Mouse (Mus musculus) forebrain, embryonic 10.5 days (tissue): ENCODE results near the gene Zfp263. TPM values are rescaled to one million over a fixed set of nuclear protein-coding genes. Genes with fewer than 3 reads are reported as not detected.
A peak's percentile ranks its signal among the peaks of the same experiment; 100 is the strongest.

ENCODE experiments used
- DNase-seq: peaks from one replicate; pipeline ENCODE4 v3.0.0-alpha.2; 2017; ENCODE audit warnings: low spot score; ENCODE audit errors: extremely low spot score
- H3K27ac ChIP-seq: fragments of 300-500 bp; sonication (generic); 2 replicates; pipeline ENCODE4 v1.5.1; 2016; ENCODE audit warnings: mild to moderate bottlenecking
- H3K27me3 ChIP-seq: fragments of 300-500 bp; sonication (generic); 2 replicates; pipeline ENCODE4 v1.6.1; 2016; ENCODE audit warnings: mild to moderate bottlenecking; ENCODE audit not compliant: poor library complexity, severe bottlenecking
- H3K36me3 ChIP-seq: fragments of 300-500 bp; sonication (generic); replicated peaks from 2 replicates; pipeline ENCODE4 v1.6.1; 2016; ENCODE audit warnings: mild to moderate bottlenecking, moderate library complexity
- H3K4me1 ChIP-seq: fragments of 300-500 bp; sonication (generic); 2 replicates; pipeline ENCODE4 v1.6.1; 2016
- H3K4me3 ChIP-seq: fragments of 300-500 bp; sonication (generic); 2 replicates; pipeline ENCODE4 v1.5.1; 2016; ENCODE audit warnings: mild to moderate bottlenecking, moderate library complexity
- H3K9me3 ChIP-seq: fragments of 300-500 bp; sonication (generic); 2 replicates; pipeline ENCODE4 v1.6.1; 2016; ENCODE audit warnings: mild to moderate bottlenecking, moderate library complexity
- WGBS: fragments of 180-500 bp; shearing (Covaris S2); methylation state at CpG from one replicate; pipeline ENCODE4 v1.1.7; 2016; 5-methylcytosine and 5-hydroxymethylcytosine counted together
- polyA plus RNA-seq: library from polyadenylated mRNA; unstranded; fragments of >200 nt; fragmentation: Nextera tagmentation; extraction: Ambion mirVana; gene quantifications from 2 replicates; pipeline ENCODE4 v1.2.1, GENCODE M21; 2016

The Zfp263 gene
- 48.5 and 48.7 TPM in 2 replicates for polyA plus RNA-seq

GRCm38 (mm10) chr16:3743503-3744185 is at the start of gene Zfp263:
TSS of gene Zfp263 (plus strand) at chr16:3744093.
- H3K27ac ChIP-seq, result peak within 1 kb of the TSS; percentile 90
- H3K4me3 ChIP-seq, result peak within 1 kb of the TSS; percentile 79
- WGBS, result under 1% methylated on average over 42 of the region's 42 CpGs
- peaks cover 15% of the 10 kb centered on the region for H3K9me3 ChIP-seq
- H3K36me3 ChIP-seq, result peaks cover 30% of the 10 kb centered on the region
- H3K4me1 ChIP-seq, result peaks cover 24% of the 10 kb centered on the region
- H3K27me3 ChIP-seq, result no peaks in the 10 kb centered on the region
- peak; percentile 96 for DNase-seq

GRCm38 (mm10) chr16:3699281-3699680 is 44.6 kb upstream of the Zfp263 start:
- WGBS, result 87% methylated on average over 8 of the region's 8 CpGs
- no peaks in the 10 kb centered on the region for H3K4me1 ChIP-seq
- H3K27me3 ChIP-seq, result no peaks in the 10 kb centered on the region
- DNase-seq, result no peak
- H3K36me3 ChIP-seq, result no peaks in the 10 kb centered on the region
- no peak overlapping the region for H3K27ac ChIP-seq
- peaks cover 16% of the 10 kb centered on the region; the same call in 1 of the 2 replicates for H3K9me3 ChIP-seq
- H3K4me3 ChIP-seq, result no peak overlapping the region

GRCm38 (mm10) chr16:3700893-3701292 is 43.0 kb upstream of the Zfp263 start:
- WGBS, result 76% methylated on average over 1 of the region's 1 CpGs
- H3K4me1 ChIP-seq, result no peaks in the 10 kb centered on the region

GRCm38 (mm10) chr16:3706680-3707079 is 37.2 kb upstream of the Zfp263 start:
- no peak for DNase-seq
- H3K9me3 ChIP-seq, result peaks cover 29% of the 10 kb centered on the region; the same call in 1 of the 2 replicates
- no peak overlapping the region for H3K4me3 ChIP-seq
- H3K27me3 ChIP-seq, result no peaks in the 10 kb centered on the region
- 94% methylated on average over 6 of the region's 6 CpGs for WGBS
- H3K36me3 ChIP-seq, result no peaks in the 10 kb centered on the region
- no peaks in the 10 kb centered on the region for H3K4me1 ChIP-seq
- H3K27ac ChIP-seq, result no peak overlapping the region

More at GRCm38 (mm10) chr16:3700893-3701292, 43.0 kb upstream of the Zfp263 start:
- no peaks in the 10 kb centered on the region for H3K27me3 ChIP-seq
- H3K27ac ChIP-seq, result no peak overlapping the region
- H3K36me3 ChIP-seq, result no peaks in the 10 kb centered on the region
- peaks cover 19% of the 10 kb centered on the region; the same call in 1 of the 2 replicates for H3K9me3 ChIP-seq
- no peak overlapping the region for H3K4me3 ChIP-seq
- DNase-seq, result no peak

GRCm38 (mm10) chr16:3714731-3715130 is 29.2 kb upstream of the Zfp263 start:
- no peaks in the 10 kb centered on the region for H3K36me3 ChIP-seq

GRCm38 (mm10) chr16:3717980-3718379 is 25.9 kb upstream of the Zfp263 start, which contains the start of gene Mefv:
TSS of gene Mefv (minus strand) at chr16:3718097.
- WGBS, result 92% methylated on average over 6 of the region's 6 CpGs
- H3K27me3 ChIP-seq, result no peaks in the 10 kb centered on the region

More at GRCm38 (mm10) chr16:3714731-3715130, 29.2 kb upstream of the Zfp263 start:
- Histone ChIP-seq H3K4me1 (no peaks in the 10 kb centered on the region), H3K27ac (no peak overlapping the region), H3K4me3 (no peak overlapping the region), H3K27me3 (no peaks in the 10 kb centered on the region), H3K9me3 (peaks cover 32% of the 10 kb centered on the region; the same call in 1 of the 2 replicates)
- no peak for DNase-seq
- 96% methylated on average over 2 of the region's 2 CpGs for WGBS

GRCm38 (mm10) chr16:3723231-3723630 is 20.7 kb upstream of the Zfp263 start:
- Histone ChIP-seq H3K4me1 (no peaks in the 10 kb centered on the region), H3K36me3 (no peaks in the 10 kb centered on the region), H3K4me3 (no peak overlapping the region), H3K9me3 (0 out of 2 replicates have a peak, but pooled peaks cover 2% of the 10 kb centered on the region), H3K27me3 (no peaks in the 10 kb centered on the region), H3K27ac (no peak overlapping the region)
- 78% methylated on average over 3 of the region's 3 CpGs for WGBS
- no peak for DNase-seq

More at GRCm38 (mm10) chr16:3717980-3718379, 25.9 kb upstream of the Zfp263 start, which contains the start of gene Mefv:
- H3K4me3 ChIP-seq, result no peak within 1 kb of the TSS
- no peak within 1 kb of the TSS for H3K27ac ChIP-seq
- H3K4me1 ChIP-seq, result no peaks in the 10 kb centered on the region
- no peak for DNase-seq
- no peaks in the 10 kb centered on the region for H3K36me3 ChIP-seq
- H3K9me3 ChIP-seq, result peaks cover 13% of the 10 kb centered on the region; the same call in 1 of the 2 replicates

GRCm38 (mm10) chr16:3727980-3728720 is 15.7 kb upstream of the Zfp263 start:
- H3K9me3 ChIP-seq, result peaks cover 2% of the 10 kb centered on the region; the same call in 1 of the 2 replicates
- H3K4me3 ChIP-seq, result no peak overlapping the region
- DNase-seq, result no peak
- no peaks in the 10 kb centered on the region for H3K4me1 ChIP-seq
- H3K27me3 ChIP-seq, result no peaks in the 10 kb centered on the region
- no peaks in the 10 kb centered on the region for H3K36me3 ChIP-seq
- no peak overlapping the region for H3K27ac ChIP-seq
- 87% methylated on average over 6 of the region's 6 CpGs for WGBS

- Histone ChIP-seq H3K27me3 (no peaks in the 10 kb centered on the region), H3K4me3 (no peak overlapping the region), H3K9me3 (no peaks in the 10 kb centered on the region; the same call in 1 of the 2 replicates), H3K36me3 (no peaks in the 10 kb centered on the region), H3K27ac (no peak overlapping the region), H3K4me1 (no peaks in the 10 kb centered on the region)
- WGBS, result 89% methylated on average over 4 of the region's 4 CpGs
- no peak for DNase-seq
Observed at GRCm38 (mm10) chr16:3732612-3733011, 11.3 kb upstream of the Zfp263 start.

GRCm38 (mm10) chr16:3733198-3733732 is 10.6 kb upstream of the Zfp263 start:
- no peak overlapping the region for H3K4me3 ChIP-seq
- no peak for DNase-seq
- 75% methylated on average over 1 of the region's 1 CpGs for WGBS

GRCm38 (mm10) chr16:3742466-3742865 is 1.4 kb upstream of the Zfp263 start:
- peaks cover 7% of the 10 kb centered on the region; the same call in 1 of the 2 replicates for H3K9me3 ChIP-seq

More at GRCm38 (mm10) chr16:3733198-3733732, 10.6 kb upstream of the Zfp263 start:
- Histone ChIP-seq H3K4me1 (no peaks in the 10 kb centered on the region), H3K27me3 (no peaks in the 10 kb centered on the region), H3K9me3 (no peaks in the 10 kb centered on the region; the same call in 1 of the 2 replicates), H3K27ac (no peak overlapping the region), H3K36me3 (no peaks in the 10 kb centered on the region)

GRCm38 (mm10) chr16:3744186-3744700 is 350 bp downstream of the Zfp263 start:
- no peak for DNase-seq
- WGBS, result under 1% methylated on average over 32 of the region's 32 CpGs
- Histone ChIP-seq H3K9me3 (peaks cover 21% of the 10 kb centered on the region), H3K27ac (peak overlapping the region; percentile 90), H3K4me1 (peaks cover 24% of the 10 kb centered on the region), H3K27me3 (no peaks in the 10 kb centered on the region), H3K36me3 (peaks cover 36% of the 10 kb centered on the region), H3K4me3 (peak overlapping the region; percentile 79)

More at GRCm38 (mm10) chr16:3742466-3742865, 1.4 kb upstream of the Zfp263 start:
- WGBS, result 97% methylated on average over 6 of the region's 6 CpGs
- no peak overlapping the region for H3K4me3 ChIP-seq
- H3K36me3 ChIP-seq, result peaks cover 20% of the 10 kb centered on the region
- peaks cover 24% of the 10 kb centered on the region for H3K4me1 ChIP-seq
- DNase-seq, result no peak
- no peaks in the 10 kb centered on the region for H3K27me3 ChIP-seq
- H3K27ac ChIP-seq, result no peak overlapping the region
